Mouse (Mus musculus) heart, postnatal 0 days (tissue): ENCODE results near the gene Exoc4. TPM values are rescaled to one million over a fixed set of nuclear protein-coding genes. Genes with fewer than 3 reads are reported as not detected.

Experiments
- ATAC-seq: fragments of 200-750 bp; cut with Nextera tagmentation; 2 replicates; pipeline ENCODE4 v1.8.0; 2017; ENCODE audit warnings: low read depth, moderate number of reproducible peaks, moderate library complexity; ENCODE audit not compliant: insufficient read depth
- DNase-seq: peaks from one replicate; pipeline ENCODE4 v3.0.0-alpha.2; 2016; ENCODE audit warnings: low spot score
- H3K27ac ChIP-seq: fragments of 300-500 bp; sonication (generic); 2 replicates; pipeline ENCODE4 v1.5.1; 2014; ENCODE audit warnings: low read depth, mild to moderate bottlenecking
- H3K27me3 ChIP-seq: fragments of 300-500 bp; sonication (generic); 2 replicates; pipeline ENCODE4 v1.6.1; 2014; ENCODE audit warnings: low read length, mixed read lengths; ENCODE audit not compliant: control insufficient read depth, insufficient read depth
- H3K36me3 ChIP-seq: fragments of 300-500 bp; sonication (generic); replicated peaks from 2 replicates; pipeline ENCODE4 v1.6.1; 2014; ENCODE audit warnings: low read length, mixed read lengths; ENCODE audit not compliant: control insufficient read depth, insufficient read depth
- H3K4me1 ChIP-seq: fragments of 300-500 bp; sonication (generic); 2 replicates; pipeline ENCODE4 v1.6.1; 2014; ENCODE audit warnings: antibody characterized with exemption; ENCODE audit not compliant: control insufficient read depth, insufficient read depth
- H3K4me2 ChIP-seq: fragments of 300-500 bp; sonication (generic); 2 replicates; pipeline ENCODE4 v1.6.1; 2014; ENCODE audit warnings: low read depth, mild to moderate bottlenecking, low read length, moderate library complexity
- H3K4me3 ChIP-seq: fragments of 300-500 bp; sonication (generic); 2 replicates; pipeline ENCODE4 v1.5.1; 2014; ENCODE audit warnings: low read depth, low read length
- H3K9ac ChIP-seq: fragments of 300-500 bp; sonication (generic); replicated peaks from 2 replicates; pipeline ENCODE4 v1.6.1; 2014; ENCODE audit warnings: low read depth, low read length, mixed read lengths
- H3K9me3 ChIP-seq: fragments of 300-500 bp; sonication (generic); replicated peaks from 2 replicates; pipeline ENCODE4 v1.6.1; 2016; ENCODE audit warnings: low read length; ENCODE audit not compliant: control insufficient read depth
- CTCF ChIP-seq: IDR thresholded peaks from 2 replicates; pipeline ENCODE4 v1.5.1; 2016; ENCODE audit warnings: antibody characterized with exemption, control low read depth, low read depth
- EP300 ChIP-seq: IDR thresholded peaks from 2 replicates; pipeline ENCODE4 v1.6.1; 2016; ENCODE audit warnings: antibody characterized with exemption, low read depth
- WGBS: fragments of 180-500 bp; shearing (Covaris S2); extraction: QIAGEN DNeasy Blood & Tissue Kit; methylation state at CpG from one replicate; pipeline ENCODE4 v1.1.7; 2014; 5-methylcytosine and 5-hydroxymethylcytosine counted together
- polyA plus RNA-seq: library from polyadenylated mRNA; unstranded; fragments of >200 nt; fragmentation: Nextera tagmentation; extraction: Ambion mirVana; gene quantifications from 2 replicates; pipeline ENCODE4 v1.2.1, GENCODE M21; 2015
- total RNA-seq: library from RNA; depleted of rRNA; stranded (reverse); fragments of >200 nt; gene quantifications from 2 replicates; pipeline ENCODE4 v1.2.3, GENCODE M21; 2014; ENCODE audit warnings: low replicate concordance

The Exoc4 gene
- total and polyA plus RNA-seq, 2 experiments from 2014 or later, result 15.8 to 54.6 TPM

DNA sequence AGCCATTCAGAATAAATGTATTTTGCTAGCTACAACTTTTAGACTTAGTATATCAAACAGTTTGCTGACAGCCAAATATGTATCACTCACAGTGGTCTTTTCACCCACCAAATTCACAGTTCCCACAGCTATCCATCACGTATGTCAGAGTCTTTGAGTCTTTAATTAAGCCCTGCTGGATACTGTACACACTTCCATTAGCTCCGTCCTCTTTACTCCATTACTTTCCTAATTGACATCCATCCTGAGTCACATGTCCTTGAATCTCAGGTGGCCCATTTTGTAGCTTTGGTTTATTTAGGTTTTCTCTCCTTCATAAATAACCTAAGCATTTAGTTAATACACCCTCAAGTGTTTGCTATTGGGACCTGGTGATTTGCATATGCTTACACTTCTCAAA, 714.2 kb downstream of the Exoc4 start:
- no peaks in the 10 kb centered on the region for H3K36me3 ChIP-seq
- H3K4me2 ChIP-seq, result no peak overlapping the region
- H3K4me3 ChIP-seq, result no peak overlapping the region
- no peak for ATAC-seq
- DNase-seq, result no peak
- TF ChIP-seq CTCF (no peak), EP300 (no peak)
- H3K9ac ChIP-seq, result no peak overlapping the region
- H3K9me3 ChIP-seq, result no peaks in the 10 kb centered on the region
- no peaks in the 10 kb centered on the region for H3K27me3 ChIP-seq
- WGBS, result 89% methylated on average over 2 of the region's 2 CpGs
- H3K4me1 ChIP-seq, result no peaks in the 10 kb centered on the region
- no peak overlapping the region for H3K27ac ChIP-seq

DNA sequence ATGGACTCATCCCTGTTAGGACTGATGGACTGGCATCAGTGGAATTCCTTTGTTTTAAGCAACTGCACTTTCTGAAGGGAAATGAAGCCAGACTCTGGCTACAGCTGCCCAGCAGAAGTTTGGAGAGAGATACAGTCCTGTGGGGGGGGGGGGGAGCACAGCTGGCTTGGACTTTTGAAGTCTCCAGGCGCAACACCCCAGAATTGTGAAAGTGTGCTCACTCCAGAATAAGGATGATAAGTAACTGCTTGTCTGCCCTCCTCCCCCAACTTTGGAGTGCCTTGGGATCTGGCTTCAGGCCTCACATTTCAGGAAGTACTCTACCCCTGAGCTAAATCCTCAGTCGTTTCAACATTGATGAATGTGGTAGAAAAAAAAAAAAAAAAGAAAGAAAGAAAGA, 716.7 kb downstream of the Exoc4 start:
- ATAC-seq (no peak), DNase-seq (no peak)
- Histone ChIP-seq H3K27ac (no peak overlapping the region), H3K4me2 (no peak overlapping the region), H3K4me3 (no peak overlapping the region), H3K4me1 (no peaks in the 10 kb centered on the region), H3K27me3 (no peaks in the 10 kb centered on the region), H3K9me3 (no peaks in the 10 kb centered on the region), H3K9ac (no peak overlapping the region), H3K36me3 (no peaks in the 10 kb centered on the region)
- TF ChIP-seq EP300 (no peak), CTCF (no peak)
- WGBS, result 58% methylated on average over 2 of the region's 2 CpGs

DNA sequence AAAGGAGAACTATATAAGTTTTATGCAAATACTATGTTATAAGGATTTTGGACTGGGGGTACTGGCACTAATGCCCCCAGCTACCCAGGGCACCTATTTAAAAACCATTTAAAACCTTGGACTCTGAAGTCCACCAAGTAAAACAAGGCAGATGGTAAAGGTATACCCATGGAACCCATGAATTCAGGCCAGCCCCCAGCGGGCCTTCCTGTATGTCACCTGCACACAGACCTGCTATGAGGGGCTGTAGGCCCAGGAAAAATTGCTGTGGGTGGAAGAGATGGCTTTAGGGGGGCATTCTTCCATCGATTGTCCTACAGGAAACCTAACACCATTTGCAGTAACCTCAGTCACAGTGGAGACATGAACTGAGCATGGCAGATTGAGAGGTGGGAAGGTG, 719.9 kb downstream of the Exoc4 start:
- Histone ChIP-seq H3K27ac (no peak overlapping the region), H3K9me3 (no peaks in the 10 kb centered on the region), H3K9ac (no peak overlapping the region), H3K4me3 (no peak overlapping the region), H3K36me3 (no peaks in the 10 kb centered on the region), H3K27me3 (no peaks in the 10 kb centered on the region), H3K4me1 (no peaks in the 10 kb centered on the region), H3K4me2 (no peak overlapping the region)
- DNase-seq (no peak), ATAC-seq (no peak)
- TF ChIP-seq CTCF (no peak), EP300 (no peak)
- WGBS, result 90% methylated on average over 2 of the region's 2 CpGs

DNA sequence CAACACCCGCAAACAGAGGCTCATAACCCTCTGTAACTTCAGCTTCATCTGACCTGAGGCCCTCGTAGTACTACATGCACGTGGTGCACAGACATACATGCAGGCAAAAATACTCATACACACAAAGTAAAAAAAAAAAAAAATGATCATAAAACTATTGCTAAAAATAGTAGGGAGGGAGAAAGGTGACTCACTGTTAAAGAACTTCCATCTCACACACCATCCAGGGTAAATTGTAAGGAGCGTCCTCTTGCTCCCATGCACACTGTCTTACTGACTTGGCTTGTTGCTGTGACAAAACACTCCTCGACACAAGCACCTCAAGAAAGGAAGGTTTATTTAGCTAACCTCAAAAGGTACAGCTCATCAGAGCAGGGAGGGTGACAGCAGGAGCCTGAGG, 723.9 kb downstream of the Exoc4 start:
- Histone ChIP-seq H3K9me3 (no peaks in the 10 kb centered on the region), H3K4me1 (no peaks in the 10 kb centered on the region), H3K9ac (no peak overlapping the region), H3K27me3 (no peaks in the 10 kb centered on the region), H3K27ac (no peak overlapping the region), H3K36me3 (0 out of 2 replicates have a peak, but pooled peaks cover 5% of the 10 kb centered on the region), H3K4me2 (no peak overlapping the region), H3K4me3 (no peak overlapping the region)
- no peak for DNase-seq
- 65% methylated on average over 5 of the region's 5 CpGs for WGBS
- no peak for TF ChIP-seq EP300
- no peak for TF ChIP-seq CTCF
- no peak for ATAC-seq

DNA sequence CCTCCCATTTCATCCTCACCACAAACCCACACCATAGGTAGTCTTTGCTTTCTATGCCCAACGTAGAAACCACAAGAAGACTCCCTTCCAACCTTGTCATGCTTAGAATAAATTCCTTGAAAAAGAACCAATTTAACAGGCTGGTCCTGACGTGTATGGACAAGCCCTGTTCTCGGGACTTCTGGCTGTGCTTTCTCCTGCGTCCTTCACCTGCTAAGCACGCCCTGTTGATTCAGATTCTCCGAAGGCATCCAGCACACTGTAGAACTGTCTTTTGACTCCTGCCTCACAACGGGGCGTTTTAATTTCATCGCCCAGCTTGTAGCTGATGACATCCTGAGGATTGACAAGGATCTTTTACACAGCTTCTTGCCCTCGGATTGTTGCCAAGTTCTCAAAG, 727.7 kb downstream of the Exoc4 start:
- no peak for ATAC-seq
- 57% methylated on average over 10 of the region's 10 CpGs for WGBS

DNA sequence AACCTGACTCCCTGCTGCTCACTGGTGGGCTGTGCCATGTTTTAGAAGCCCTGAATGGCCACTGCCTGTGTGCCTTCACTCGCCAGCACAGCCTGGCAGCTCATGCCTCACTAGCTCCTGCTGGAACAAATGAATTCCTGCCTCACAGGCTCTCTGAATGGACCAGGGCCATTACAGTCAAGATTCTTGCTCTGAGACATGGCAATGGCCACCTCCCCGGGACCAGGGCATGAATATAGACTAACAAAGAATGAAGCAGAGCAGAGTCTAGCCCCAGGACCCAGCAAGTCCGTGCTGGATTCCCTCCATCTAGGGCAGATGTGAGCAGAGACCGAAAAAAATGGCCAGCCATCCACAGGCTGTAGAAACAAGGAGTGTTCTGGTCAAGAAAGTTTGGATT, 728.6 kb downstream of the Exoc4 start:
- H3K9me3 ChIP-seq, result no peaks in the 10 kb centered on the region
- H3K27ac ChIP-seq, result no peak overlapping the region
- TF ChIP-seq EP300 (no peak), CTCF (no peak)
- WGBS, result 91% methylated on average over 4 of the region's 4 CpGs
- H3K4me2 ChIP-seq, result no peak overlapping the region
- 0 out of 2 replicates have a peak, but pooled peaks cover 5% of the 10 kb centered on the region for H3K36me3 ChIP-seq
- ATAC-seq (no peak), DNase-seq (no peak)
- no peak overlapping the region for H3K4me3 ChIP-seq
- no peaks in the 10 kb centered on the region for H3K27me3 ChIP-seq
- no peak overlapping the region for H3K9ac ChIP-seq
- H3K4me1 ChIP-seq, result no peaks in the 10 kb centered on the region

More for the DNA sequence above, 727.7 kb downstream of the Exoc4 start:
- no peaks in the 10 kb centered on the region for H3K4me1 ChIP-seq
- H3K27me3 ChIP-seq, result no peaks in the 10 kb centered on the region
- DNase-seq, result no peak
- no peaks in the 10 kb centered on the region for H3K9me3 ChIP-seq
- 0 out of 2 replicates have a peak, but pooled peaks cover 5% of the 10 kb centered on the region for H3K36me3 ChIP-seq
- no peak overlapping the region for H3K4me2 ChIP-seq
- no peak overlapping the region for H3K4me3 ChIP-seq
- no peak overlapping the region for H3K27ac ChIP-seq
- H3K9ac ChIP-seq, result no peak overlapping the region
- TF ChIP-seq CTCF (no peak), EP300 (no peak)
